Mouse (Mus musculus): ENCODE measurements around the gene Trim54. TPM values are rescaled to one million over a fixed set of nuclear protein-coding genes. Genes with fewer than 3 reads are reported as not detected.

Gene Trim54
- polyA plus RNA-seq, 2 experiments = 6.2 to 8.7 TPM

DNA sequence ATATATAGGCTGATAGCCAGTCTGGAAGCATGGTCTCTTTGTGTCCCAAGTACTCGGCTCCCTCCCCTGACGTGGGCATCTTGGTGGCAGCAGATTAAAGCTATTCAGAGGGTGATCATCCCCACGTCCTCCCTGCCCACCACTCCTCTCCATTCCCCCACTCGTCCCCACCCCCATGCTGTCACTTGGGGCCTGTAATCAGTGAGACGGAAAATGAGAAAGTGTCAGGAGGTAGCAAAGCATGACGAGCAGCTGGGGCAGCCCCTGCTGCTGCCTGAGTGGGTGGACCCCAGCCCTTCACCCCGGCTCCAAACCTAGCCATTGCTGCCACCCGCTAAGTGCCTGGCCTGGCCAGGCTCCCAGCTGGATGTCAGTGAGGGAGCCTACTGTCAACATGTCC is 32.6 kb upstream of the Trim54 start:
- Histone ChIP-seq H3K9ac (ENCODE audit: low read depth, low read length, severe bottlenecking) (no peak overlapping the region), H3K4me3 (replicated peaks; ENCODE audit: low read length) (no peak overlapping the region), H3K4me2 (replicated peaks; ENCODE audit: low read depth, low read length, severe bottlenecking) (no peak overlapping the region), H3K27ac (replicated peaks; ENCODE audit: low read depth, low read length) (no peak overlapping the region), H3K9me3 (ENCODE audit: control insufficient read depth, low read length) (no peaks in the 10 kb centered on the region), H3K27me3 (ENCODE audit: control insufficient read depth, insufficient read depth, low read length) (peaks cover 7% of the 10 kb centered on the region), H3K4me1 (ENCODE audit: control insufficient read depth, insufficient read depth, low read length) (no peaks in the 10 kb centered on the region; the same call in 1 of the 2 replicates), H3K36me3 (ENCODE audit: control insufficient read depth, insufficient read depth, low read length) (peaks cover 2% of the 10 kb centered on the region; the same call in 1 of the 2 replicates)
- DNase-seq (ENCODE audit: low spot score) = no peak
- TF ChIP-seq POLR2A (IDR thresholded peaks at IDR 0.05; ENCODE audit: borderline replicate concordance, extremely low read depth, insufficient read depth, insufficient read length) = no peak
- no peak; the same call in 1 of the 2 replicates for ATAC-seq (ENCODE audit: low FRiP score, low read depth)
- WGBS = 27% methylated on average over 8 of the region's 8 CpGs

DNA sequence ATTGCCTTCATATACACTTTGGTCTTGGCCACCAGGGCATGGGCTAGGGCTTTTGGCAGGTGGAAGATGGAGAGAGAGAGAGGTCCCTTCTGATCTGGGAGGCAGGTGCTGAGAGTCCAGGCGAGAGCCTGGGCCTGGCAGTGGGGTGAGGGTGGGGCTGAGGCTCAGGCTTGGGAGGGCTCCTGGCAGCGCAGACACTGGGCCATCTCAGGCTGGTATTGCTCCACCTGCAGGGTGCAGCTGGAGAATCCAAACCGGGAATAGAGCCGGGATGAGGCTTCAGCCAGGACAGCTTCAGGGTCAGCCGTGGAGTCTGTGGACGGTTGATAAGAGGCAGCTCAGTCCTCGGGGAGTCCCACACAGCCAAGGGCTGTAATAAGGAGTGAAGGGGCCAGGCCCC is 29.9 kb upstream of the Trim54 start:
- TF ChIP-seq POLR2A (IDR thresholded peaks at IDR 0.05; ENCODE audit: borderline replicate concordance, extremely low read depth, insufficient read depth, insufficient read length) = no peak
- ATAC-seq (ENCODE audit: low FRiP score, low read depth) (no peak), DNase-seq (ENCODE audit: low spot score) (no peak)
- 29% methylated on average over 7 of the region's 7 CpGs for WGBS
- no peak overlapping the region for H3K27ac ChIP-seq (replicated peaks; ENCODE audit: low read depth, low read length)
- H3K36me3 ChIP-seq (ENCODE audit: control insufficient read depth, insufficient read depth, low read length) = no peaks in the 10 kb centered on the region
- no peak overlapping the region for H3K4me2 ChIP-seq (replicated peaks; ENCODE audit: low read depth, low read length, severe bottlenecking)
- H3K4me3 ChIP-seq (replicated peaks; ENCODE audit: low read length) = no peak overlapping the region
- H3K9me3 ChIP-seq (ENCODE audit: control insufficient read depth, low read length) = no peaks in the 10 kb centered on the region
- no peak overlapping the region for H3K9ac ChIP-seq (ENCODE audit: low read depth, low read length, severe bottlenecking)
- no peaks in the 10 kb centered on the region; the same call in 1 of the 2 replicates for H3K4me1 ChIP-seq (ENCODE audit: control insufficient read depth, insufficient read depth, low read length)
- H3K27me3 ChIP-seq (ENCODE audit: control insufficient read depth, insufficient read depth, low read length) = peaks cover 32% of the 10 kb centered on the region

GRCm38 (mm10) chr5:31087131-31087530 is 29.4 kb upstream of the Trim54 start:
- no peak overlapping the region for H3K9ac ChIP-seq (ENCODE audit: low read depth, low read length, severe bottlenecking)
- DNase-seq (ENCODE audit: low spot score) = no peak
- TF ChIP-seq POLR2A (IDR thresholded peaks at IDR 0.05; ENCODE audit: borderline replicate concordance, extremely low read depth, insufficient read depth, insufficient read length) = no peak
- no peak for ATAC-seq (ENCODE audit: low FRiP score, low read depth)
- no peaks in the 10 kb centered on the region for H3K9me3 ChIP-seq (ENCODE audit: control insufficient read depth, low read length)
- H3K36me3 ChIP-seq (ENCODE audit: control insufficient read depth, insufficient read depth, low read length) = no peaks in the 10 kb centered on the region
- H3K27ac ChIP-seq (replicated peaks; ENCODE audit: low read depth, low read length) = no peak overlapping the region
- WGBS = 65% methylated on average over 2 of the region's 2 CpGs
- H3K4me3 ChIP-seq (replicated peaks; ENCODE audit: low read length) = no peak overlapping the region
- H3K27me3 ChIP-seq (ENCODE audit: control insufficient read depth, insufficient read depth, low read length) = peaks cover 37% of the 10 kb centered on the region
- no peaks in the 10 kb centered on the region; the same call in 1 of the 2 replicates for H3K4me1 ChIP-seq (ENCODE audit: control insufficient read depth, insufficient read depth, low read length)
- H3K4me2 ChIP-seq (replicated peaks; ENCODE audit: low read depth, low read length, severe bottlenecking) = no peak overlapping the region

DNA sequence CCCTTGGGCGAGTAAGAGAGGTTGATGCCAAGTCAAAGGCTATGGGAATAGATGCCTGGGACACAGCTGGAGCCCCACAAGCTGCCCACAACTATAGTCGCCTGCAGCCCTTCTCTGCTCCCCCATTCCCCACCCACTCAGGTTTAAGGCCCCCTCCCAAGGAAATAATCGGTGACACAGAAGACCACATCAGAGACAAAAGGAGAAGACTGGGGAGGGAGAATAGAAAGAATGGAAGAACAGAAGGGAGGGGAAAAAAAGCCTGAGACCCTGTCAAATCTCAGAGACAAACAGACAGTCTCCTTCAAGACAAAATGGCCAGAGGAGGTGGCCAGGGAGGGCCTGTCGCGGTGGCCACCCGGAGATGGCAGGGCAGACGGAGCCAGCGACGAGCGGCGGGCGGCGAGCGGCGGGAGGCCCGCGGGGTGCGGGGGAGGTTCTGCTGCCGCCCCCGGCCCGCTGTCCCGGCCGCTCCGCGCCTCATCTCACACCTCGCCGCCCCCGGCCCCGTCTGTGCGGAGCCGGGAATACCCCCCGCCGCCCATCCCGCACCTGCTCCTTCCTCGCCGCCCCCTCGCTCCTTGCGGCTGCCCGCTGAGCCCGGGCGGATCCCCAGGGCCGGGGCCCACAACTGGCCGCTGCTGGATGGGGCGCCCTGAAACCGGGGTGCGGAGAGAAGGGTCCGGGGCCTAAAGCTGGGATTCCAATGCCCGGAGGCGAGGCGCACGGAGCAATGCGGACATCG is 24.1 kb upstream of the Trim54 start:
- ATAC-seq (ENCODE audit: low FRiP score, low read depth) = no peak
- H3K9me3 ChIP-seq (ENCODE audit: control insufficient read depth, low read length) = no peaks in the 10 kb centered on the region

GRCm38 (mm10) chr5:31093151-31094041 is 23.1 kb upstream of the Trim54 start:
- no peak for DNase-seq (ENCODE audit: low spot score)
- no peak overlapping the region for H3K27ac ChIP-seq (replicated peaks; ENCODE audit: low read depth, low read length)

More for the DNA sequence above, 24.1 kb upstream of the Trim54 start:
- H3K27ac ChIP-seq (replicated peaks; ENCODE audit: low read depth, low read length) = no peak overlapping the region
- no peaks in the 10 kb centered on the region for H3K36me3 ChIP-seq (ENCODE audit: control insufficient read depth, insufficient read depth, low read length)
- TF ChIP-seq POLR2A (IDR thresholded peaks at IDR 0.05; ENCODE audit: borderline replicate concordance, extremely low read depth, insufficient read depth, insufficient read length) = no peak
- peaks cover 85% of the 10 kb centered on the region for H3K27me3 ChIP-seq (ENCODE audit: control insufficient read depth, insufficient read depth, low read length)
- peaks cover 3% of the 10 kb centered on the region; the same call in 1 of the 2 replicates for H3K4me1 ChIP-seq (ENCODE audit: control insufficient read depth, insufficient read depth, low read length)
- no peak for DNase-seq (ENCODE audit: low spot score)
- WGBS = 3% methylated on average over 14 of the region's 53 CpGs
- H3K9ac ChIP-seq (ENCODE audit: low read depth, low read length, severe bottlenecking) = peak overlapping the region; percentile 44; the same call in 1 of the 2 replicates
- peak overlapping the region; percentile 67 for H3K4me2 ChIP-seq (replicated peaks; ENCODE audit: low read depth, low read length, severe bottlenecking)
- H3K4me3 ChIP-seq (replicated peaks; ENCODE audit: low read length) = peak overlapping the region; percentile 41

More at GRCm38 (mm10) chr5:31093151-31094041, 23.1 kb upstream of the Trim54 start:
- Histone ChIP-seq H3K36me3 (ENCODE audit: control insufficient read depth, insufficient read depth, low read length) (no peaks in the 10 kb centered on the region), H3K27me3 (ENCODE audit: control insufficient read depth, insufficient read depth, low read length) (peaks cover 88% of the 10 kb centered on the region), H3K9ac (ENCODE audit: low read depth, low read length, severe bottlenecking) (peak overlapping the region; percentile 44; the same call in 1 of the 2 replicates), H3K4me1 (ENCODE audit: control insufficient read depth, insufficient read depth, low read length) (peaks cover 3% of the 10 kb centered on the region; the same call in 1 of the 2 replicates), H3K9me3 (ENCODE audit: control insufficient read depth, low read length) (no peaks in the 10 kb centered on the region), H3K4me3 (replicated peaks; ENCODE audit: low read length) (peak overlapping the region; percentile 41), H3K4me2 (replicated peaks; ENCODE audit: low read depth, low read length, severe bottlenecking) (peak overlapping the region; percentile 67)
- 1% methylated on average over 36 of the region's 54 CpGs for WGBS
- peak; percentile 53; the same call in 1 of the 2 replicates for ATAC-seq (ENCODE audit: low FRiP score, low read depth)
- TF ChIP-seq POLR2A (IDR thresholded peaks at IDR 0.05; ENCODE audit: borderline replicate concordance, extremely low read depth, insufficient read depth, insufficient read length) = no peak
